Mouse (Mus musculus): ENCODE results near the gene Bckdhb.
"Not testable (repeated sequence)": the region's sequence is repeated elsewhere in the genome, so short reads cannot be mapped to it uniquely, and the experiment has no call there.

Bckdhb gene

GRCm38 (mm10) chr9:84046961-84047360, 122.0 kb downstream of the Bckdhb start:
- no peak for DNase-seq

DNA sequence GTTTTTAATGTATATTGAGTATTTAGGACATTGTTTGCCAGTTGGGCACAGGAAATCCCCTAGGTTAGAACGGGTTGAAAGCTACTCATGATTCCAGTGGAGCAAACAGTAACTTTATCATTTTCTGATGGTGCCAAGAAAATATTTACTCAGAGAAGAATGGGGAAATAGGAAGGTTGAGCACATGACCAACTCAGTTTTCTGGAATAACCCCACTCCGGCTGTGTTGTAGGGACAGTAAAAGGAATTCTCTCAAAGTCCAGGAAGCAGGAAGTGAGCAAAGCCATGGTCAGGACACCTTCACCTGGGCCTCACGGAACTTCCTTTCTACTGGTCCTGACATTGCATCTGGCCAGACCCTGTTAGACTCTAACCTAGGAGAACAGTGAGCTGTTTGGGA, 122.5 kb downstream of the Bckdhb start:
- no peak for DNase-seq

DNA sequence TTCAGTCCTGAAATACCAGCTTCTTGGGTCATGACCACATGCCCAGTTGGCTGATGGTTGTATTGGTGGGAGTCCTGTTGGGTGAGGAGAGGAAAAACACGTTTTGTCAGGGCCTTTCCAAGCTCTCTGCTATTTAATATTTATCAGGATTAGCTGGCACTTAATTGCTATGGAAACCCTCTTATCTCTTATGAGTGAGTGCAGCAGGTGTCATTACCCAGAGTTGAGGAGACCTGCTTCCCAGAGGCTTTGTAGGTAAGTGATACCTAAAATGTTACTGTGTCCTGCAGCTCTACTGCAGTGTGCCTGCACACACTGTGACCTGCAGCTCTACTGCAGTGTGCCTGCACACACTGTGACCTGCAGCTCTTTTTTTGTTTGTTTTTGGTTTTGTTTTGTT, 124.2 kb downstream of the Bckdhb start:
- no peak for DNase-seq

DNA sequence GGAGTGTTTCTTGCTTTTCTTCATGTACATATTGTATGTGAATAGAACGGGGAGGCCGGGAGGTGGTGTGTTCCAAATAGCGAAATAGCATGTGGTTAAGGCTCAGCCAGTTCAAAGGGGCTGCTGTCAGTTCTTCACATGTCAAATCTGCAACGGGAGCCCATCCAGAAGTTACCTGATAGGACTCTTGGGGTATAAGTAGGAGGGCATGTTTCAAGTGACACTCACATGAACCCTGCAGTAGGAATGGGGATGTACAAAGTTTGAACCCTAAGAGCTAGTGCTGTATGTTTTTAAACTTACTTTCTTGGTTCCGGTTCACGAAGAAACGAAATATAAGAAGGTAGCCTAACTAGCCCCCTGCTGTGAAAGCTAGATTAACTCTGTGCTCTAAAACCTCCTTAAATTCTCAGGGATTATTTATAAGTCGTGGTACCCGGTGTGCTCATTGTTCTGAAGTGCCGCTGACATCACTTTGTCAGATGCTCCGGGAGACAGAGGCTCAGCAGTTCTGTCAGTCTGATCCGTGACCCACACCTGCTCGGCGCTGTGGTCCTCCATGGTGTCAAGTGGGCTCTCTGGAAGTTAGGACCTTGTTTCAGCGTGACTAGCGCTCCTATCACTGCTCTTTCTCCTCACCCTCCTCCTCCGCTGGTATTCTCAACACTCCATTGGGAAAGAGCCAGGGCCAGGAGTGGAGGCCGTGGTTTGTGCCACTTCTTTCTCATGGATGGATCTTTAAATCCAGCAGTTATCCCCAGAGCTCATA, 126.1 kb downstream of the Bckdhb start:
- DNase-seq = no peak

- DNase-seq = no peak
These were observed 130.3 kb downstream of the Bckdhb start for GRCm38 (mm10) chr9:84055125-84055807.

- DNase-seq = not testable (repeated sequence)
These were observed 135.8 kb downstream of the Bckdhb start for GRCm38 (mm10) chr9:84060781-84061180.

DNA sequence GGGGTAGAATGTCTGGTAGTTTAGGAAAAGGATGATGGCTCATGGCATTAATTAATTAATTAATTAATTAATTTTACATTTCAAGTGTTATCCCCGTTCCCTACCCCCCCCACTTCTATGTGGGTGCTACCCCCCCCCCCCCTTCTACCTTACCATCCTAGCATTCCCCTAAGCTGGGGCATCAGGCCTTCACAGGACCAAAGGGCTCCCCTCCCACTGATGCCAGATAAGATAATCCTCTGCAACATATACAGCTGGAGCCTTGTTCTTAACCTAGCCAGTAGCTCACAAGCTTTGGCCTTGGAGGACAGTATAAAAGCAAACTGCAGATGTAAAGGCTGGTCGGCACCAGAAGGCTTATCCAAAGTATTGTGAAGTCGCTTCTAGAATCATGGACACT, 138.7 kb downstream of the Bckdhb start:
- no peak for DNase-seq

GRCm38 (mm10) chr9:84064113-84064512, 139.2 kb downstream of the Bckdhb start:
- DNase-seq = no peak

DNA sequence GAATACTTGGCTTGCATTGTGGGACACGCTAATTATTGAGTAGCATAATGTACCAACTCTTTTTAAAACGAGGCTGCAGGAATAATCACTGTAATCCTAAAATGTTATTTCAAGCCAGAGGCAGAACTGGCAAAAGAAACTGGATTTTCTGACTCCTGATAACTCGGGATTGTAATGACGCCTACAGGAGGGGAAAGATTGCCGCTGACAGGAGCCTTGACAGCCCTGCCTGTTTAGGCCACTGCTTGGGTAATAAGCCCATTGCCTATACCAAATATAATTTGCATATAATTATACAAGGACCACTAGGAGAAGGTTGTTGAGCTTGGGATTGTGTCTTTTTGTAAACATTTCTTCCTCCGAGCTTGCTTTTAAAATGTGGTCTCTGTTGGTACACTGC, 145.3 kb downstream of the Bckdhb start:
- no peak for DNase-seq

DNA sequence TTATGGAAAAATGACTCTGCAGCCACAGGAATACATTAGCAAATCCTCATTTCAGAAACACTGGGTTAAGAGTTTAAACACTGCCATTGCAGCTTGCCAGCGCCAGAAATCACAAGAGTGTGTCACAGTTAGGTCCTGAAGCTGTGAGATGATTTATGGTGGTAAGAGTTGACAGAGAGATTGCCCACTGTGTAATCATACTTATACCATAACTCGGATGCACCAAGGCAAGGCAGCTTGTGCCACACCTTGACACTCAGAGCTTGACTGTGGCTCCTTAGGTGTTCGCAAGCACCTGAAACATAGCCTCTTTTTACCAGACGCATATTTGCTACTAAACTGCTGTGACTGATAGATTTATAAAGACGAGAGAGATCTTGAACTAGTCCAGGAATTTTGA, 145.8 kb downstream of the Bckdhb start:
- no peak for DNase-seq

GRCm38 (mm10) chr9:84072534-84072933, 147.6 kb downstream of the Bckdhb start:
- DNase-seq = peak; percentile 42

DNA sequence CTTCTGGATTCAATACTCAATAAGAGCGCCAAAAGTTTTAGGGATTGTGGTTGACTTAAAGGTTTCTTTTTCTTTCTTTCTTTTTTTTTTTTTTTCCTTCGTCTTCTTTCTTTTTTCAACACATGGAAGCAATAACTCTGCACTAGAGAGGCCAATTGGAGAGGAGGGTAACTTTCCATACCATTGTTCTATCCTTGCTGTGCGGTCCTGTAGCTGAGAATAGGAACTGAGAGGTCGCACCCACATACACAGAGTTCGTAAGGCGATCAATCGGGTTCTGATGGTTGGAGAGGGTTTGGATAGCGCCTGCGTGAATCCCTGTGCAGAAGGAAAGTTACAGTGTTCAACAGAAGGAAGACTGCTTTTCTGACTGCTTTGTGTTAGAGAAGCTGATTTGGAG, 148.3 kb downstream of the Bckdhb start:
- peak; percentile 26 for DNase-seq

DNA sequence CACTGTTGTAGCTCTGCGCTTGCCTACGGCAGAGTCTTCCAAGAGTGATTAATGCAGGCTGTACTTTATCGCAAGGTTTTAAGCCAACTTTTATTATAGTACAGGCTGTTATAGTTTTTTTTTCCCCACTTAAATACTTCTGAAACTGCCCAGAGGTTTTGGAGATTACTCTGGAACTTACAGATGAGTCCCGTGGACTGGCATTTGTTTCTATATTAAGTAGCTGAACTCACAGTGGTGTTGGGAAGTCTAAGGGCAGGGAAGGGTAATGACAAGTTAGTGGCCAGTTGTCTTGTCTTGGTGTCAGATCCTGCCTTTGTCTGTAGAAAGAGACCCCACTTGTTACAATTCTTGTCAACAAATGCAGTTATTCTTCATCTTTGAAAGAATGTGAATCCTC, 158.6 kb downstream of the Bckdhb start:
- DNase-seq = no peak

DNA sequence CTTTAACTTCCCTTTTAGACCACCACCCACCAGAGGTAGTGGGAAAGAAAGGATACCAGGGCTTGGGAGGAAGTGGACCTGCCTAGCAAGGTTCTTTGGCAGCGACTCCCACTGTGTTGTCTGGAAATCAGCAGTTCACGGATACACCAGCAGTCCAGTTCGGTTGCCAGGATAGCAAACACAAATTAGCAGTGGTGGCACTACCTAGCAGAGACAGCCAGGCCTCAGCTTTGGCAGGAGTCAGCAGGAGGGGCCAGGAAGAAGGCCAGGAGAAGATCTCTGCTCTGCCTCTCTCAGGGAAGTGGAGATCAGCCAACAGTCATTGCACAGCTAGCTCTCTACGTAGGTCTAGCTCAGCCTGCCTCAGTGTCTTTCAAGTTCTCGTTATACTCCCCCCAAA, 159.7 kb downstream of the Bckdhb start:
- DNase-seq = no peak

DNA sequence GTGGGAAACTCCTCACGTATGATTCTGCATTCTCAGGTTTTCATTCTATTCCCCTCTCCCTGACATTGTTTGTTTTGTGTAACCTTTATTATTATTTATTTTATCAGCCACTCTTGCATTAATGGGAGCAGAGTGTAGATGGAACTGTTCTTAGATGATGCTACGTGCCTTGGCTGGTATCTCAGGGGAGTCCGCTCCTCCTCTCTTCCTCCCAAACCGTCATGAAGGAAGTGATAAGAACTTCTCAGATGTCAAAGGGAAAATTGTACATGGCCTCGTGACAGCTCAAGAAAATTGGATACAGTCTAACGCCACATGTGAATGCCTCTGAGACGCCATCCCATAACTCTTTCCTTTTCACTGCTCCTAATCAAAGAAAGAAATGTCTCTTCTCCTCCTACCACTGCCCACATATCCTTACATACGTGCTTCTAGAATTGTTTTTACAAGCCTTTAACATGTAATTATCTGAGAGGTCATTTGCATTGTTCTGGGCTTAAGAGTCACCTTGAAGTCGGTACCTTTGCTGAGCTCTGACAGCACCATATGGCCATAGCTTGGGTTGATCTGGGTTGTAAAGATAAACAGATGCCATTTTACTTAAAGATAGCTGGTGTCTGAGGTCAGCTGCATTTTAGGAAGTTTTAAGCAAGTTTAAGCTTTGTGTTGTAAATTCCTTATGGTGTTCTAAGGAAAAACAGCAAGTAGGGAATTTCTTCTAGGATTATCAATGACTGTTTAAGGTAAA, 165.5 kb downstream of the Bckdhb start:
- DNase-seq = no peak

DNA sequence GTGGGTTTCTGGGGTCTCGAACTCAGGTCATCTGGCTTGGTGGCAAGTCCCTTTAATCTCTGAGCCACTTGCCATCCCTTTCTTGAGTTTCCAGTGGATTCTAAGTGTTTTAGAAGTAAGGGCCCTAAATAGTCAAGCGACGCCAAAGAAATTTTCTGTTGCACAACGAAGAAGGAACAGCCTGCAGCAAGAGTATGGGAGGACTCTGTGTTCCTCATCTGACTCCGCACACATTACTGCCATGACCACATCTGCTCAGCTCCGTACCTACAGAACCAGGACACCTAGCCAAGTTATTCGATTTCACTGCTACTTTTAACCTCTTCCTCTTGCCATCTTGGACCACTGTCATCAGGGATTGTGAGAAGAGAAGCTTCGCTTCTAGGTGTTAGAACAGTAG, 168.0 kb downstream of the Bckdhb start:
- DNase-seq = no peak

GRCm38 (mm10) chr9:84094111-84094510, 169.2 kb downstream of the Bckdhb start:
- DNase-seq = no peak

- DNase-seq = no peak
These were observed 171.6 kb downstream of the Bckdhb start for GRCm38 (mm10) chr9:84096484-84097015.

DNA sequence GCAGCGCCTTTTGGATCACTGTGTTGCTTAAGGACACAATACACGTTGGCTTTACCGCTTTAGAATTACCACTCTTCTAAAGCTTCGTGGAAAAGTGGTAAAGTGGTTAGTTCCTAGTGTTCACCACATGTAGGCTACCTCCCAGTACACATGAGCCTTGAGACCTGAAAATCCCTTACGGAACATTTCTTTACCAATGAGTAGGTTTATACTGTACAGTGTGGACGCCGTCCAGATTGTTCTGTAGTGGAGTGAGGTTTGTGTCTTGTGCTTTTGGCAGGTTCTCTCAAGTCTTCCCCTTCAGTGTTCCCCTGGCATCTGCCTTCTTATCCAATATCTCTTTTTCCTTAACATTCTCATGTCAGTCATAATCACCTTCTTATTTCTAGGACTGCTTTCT, 178.4 kb downstream of the Bckdhb start:
- no peak for DNase-seq

- no peak for DNase-seq
These were observed 181.5 kb downstream of the Bckdhb start for GRCm38 (mm10) chr9:84106438-84106837.

GRCm38 (mm10) chr9:84107045-84107813, 182.3 kb downstream of the Bckdhb start:
- DNase-seq = peak; percentile 16

GRCm38 (mm10) chr9:84108534-84108933, 183.6 kb downstream of the Bckdhb start:
- no peak for DNase-seq

Measured in embryo, embryonic 11 days (tissue).